8 mouse cellular contexts compared by ENCODE assay signal in the genomic region with DNA sequence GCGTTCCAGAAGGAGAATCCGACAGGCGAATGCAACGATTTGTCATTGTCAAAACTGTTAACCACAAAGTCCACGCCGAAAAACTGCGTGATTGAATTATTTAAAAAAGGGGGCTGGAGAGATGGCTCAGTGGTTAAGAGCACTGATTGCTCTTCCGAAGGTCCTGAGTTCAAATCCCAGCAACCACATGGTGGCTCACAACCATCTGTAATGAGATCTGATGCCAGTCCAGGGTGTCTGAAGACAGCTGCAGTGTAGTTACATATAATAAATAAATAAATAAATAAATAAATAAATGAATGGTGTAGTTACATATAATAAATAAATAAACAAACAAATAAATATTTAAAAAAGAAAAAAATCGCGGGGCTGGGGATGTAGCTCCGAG. TPM values are rescaled to one million over a fixed set of nuclear protein-coding genes. Genes with fewer than 3 reads are reported as not detected.
DNase-seq lines count a peak whose midpoint lies in the region; ATAC-seq and TF ChIP-seq lines count a peak whose summit lies in the region.
"Not testable (repeated sequence)": the region's sequence is repeated elsewhere in the genome, so short reads cannot be mapped to it uniquely, and the experiment has no call there.

No protein-coding gene starts in this region.

- 30% methylated on average over 11 of the region's 11 CpGs for WGBS in embryonic facial prominence, embryonic 15.5 days
- 34% methylated on average over 11 of the region's 11 CpGs for WGBS in heart, embryonic 10.5 days
- 28% methylated on average over 11 of the region's 11 CpGs for WGBS in hindbrain, embryonic 15.5 days
- WGBS in liver, embryonic 16.5 days (ENCODE audit: insufficient replicate concordance) = 21% methylated on average over 11 of the region's 11 CpGs
- WGBS in midbrain, embryonic 14.5 days = 33% methylated on average over 11 of the region's 11 CpGs
- 29% methylated on average over 11 of the region's 11 CpGs for WGBS in stomach, embryonic 14.5 days

- not testable (repeated sequence) for H3K9me3 ChIP-seq in ES-E14 (ENCODE audit: control insufficient read depth, insufficient read depth, low read depth, low read length); embryonic facial prominence, embryonic 15.5 days (replicated peaks); heart, embryonic 10.5 days; hindbrain, embryonic 15.5 days; liver, embryonic 16.5 days (replicated peaks; ENCODE audit: control insufficient read depth, low read length); midbrain, embryonic 14.5 days (ENCODE audit: control insufficient read depth, low read length); stomach, embryonic 14.5 days (ENCODE audit: control insufficient read depth, low read depth, low read length)

- not testable (repeated sequence) for DNase-seq in ES-E14 (ENCODE audit: low read depth, low spot score); heart, embryonic 10.5 days (ENCODE audit: low spot score); left cerebral cortex, adult 2 months (ENCODE audit: extremely low spot score in 1 of 2, low spot score in 2 of 2); midbrain, embryonic 14.5 days

- peak overlapping the region; percentile 24 to 84; a peak in 3 of 4 replicates for H3K4me3 ChIP-seq in ES-E14 (ENCODE audit: insufficient read depth in 1 of 2, low read depth in 1 of 2, low read length in 2 of 2, poor library complexity in 1 of 2, severe bottlenecking in 1 of 2)
- H3K4me3 ChIP-seq in embryonic facial prominence, embryonic 15.5 days (replicated peaks) = peak overlapping the region; percentile 67
- peak overlapping the region; percentile 77 for H3K4me3 ChIP-seq in heart, embryonic 10.5 days
- H3K4me3 ChIP-seq in hindbrain, embryonic 15.5 days = peak overlapping the region; percentile 65
- peak overlapping the region; percentile 69 for H3K4me3 ChIP-seq in left cerebral cortex, adult 2 months
- peak overlapping the region; percentile 80 for H3K4me3 ChIP-seq in liver, embryonic 16.5 days (ENCODE audit: low read depth, low read length)
- peak overlapping the region; percentile 58 for H3K4me3 ChIP-seq in midbrain, embryonic 14.5 days (replicated peaks; ENCODE audit: low read depth, low read length)
- peak overlapping the region; percentile 41 for H3K4me3 ChIP-seq in stomach, embryonic 14.5 days (ENCODE audit: low read depth, low read length)

- ATAC-seq in embryonic facial prominence, embryonic 15.5 days (ENCODE audit: insufficient number of reproducible peaks, low FRiP score, low TSS enrichment, low read depth); hindbrain, embryonic 15.5 days (ENCODE audit: low FRiP score, low read depth); liver, embryonic 16.5 days (ENCODE audit: low read depth); midbrain, embryonic 14.5 days (ENCODE audit: low FRiP score, low TSS enrichment); stomach, embryonic 14.5 days (ENCODE audit: insufficient number of reproducible peaks, insufficient read depth, low FRiP score, low read depth): not testable (repeated sequence)

- intact Hi-C loops in left cerebral cortex, adult 2 months (cut with DNase I) = not testable (repeated sequence)

- not testable (repeated sequence) for H3K27me3 ChIP-seq in embryonic facial prominence, embryonic 15.5 days; heart, embryonic 10.5 days (ENCODE audit: insufficient read depth, poor library complexity, severe bottlenecking); hindbrain, embryonic 15.5 days; liver, embryonic 16.5 days (ENCODE audit: control insufficient read depth, insufficient read depth, low read depth, low read length); midbrain, embryonic 14.5 days (ENCODE audit: control insufficient read depth, insufficient read depth, low read length); stomach, embryonic 14.5 days (ENCODE audit: control insufficient read depth, insufficient read depth, low read length)

- H3K27ac ChIP-seq in ES-E14 (ENCODE audit: insufficient read depth, low read depth, low read length, poor library complexity, severe bottlenecking) = peak overlapping the region; percentile 16; the same call in 1 of the 2 replicates
- H3K27ac ChIP-seq in embryonic facial prominence, embryonic 15.5 days (replicated peaks) = peak overlapping the region; percentile 99
- peak overlapping the region; percentile 99 for H3K27ac ChIP-seq in heart, embryonic 10.5 days
- peak overlapping the region; percentile 99 for H3K27ac ChIP-seq in hindbrain, embryonic 15.5 days (replicated peaks)
- peak overlapping the region; percentile 99 for H3K27ac ChIP-seq in left cerebral cortex, adult 2 months
- H3K27ac ChIP-seq in liver, embryonic 16.5 days (ENCODE audit: low read length) = not testable (repeated sequence)
- H3K27ac ChIP-seq in midbrain, embryonic 14.5 days (replicated peaks; ENCODE audit: low read depth, low read length) = peak overlapping the region; percentile 98
- H3K27ac ChIP-seq in stomach, embryonic 14.5 days (ENCODE audit: low read length) = peak overlapping the region; percentile 93

- H3K9ac ChIP-seq in ES-E14 (ENCODE audit: insufficient read depth, low read depth, low read length, poor library complexity, severe bottlenecking) = peak overlapping the region; percentile 42
- H3K9ac ChIP-seq in embryonic facial prominence, embryonic 15.5 days = 0 out of 2 replicates have a peak overlapping the region, but pooled peaks have one; percentile 22
- not testable (repeated sequence) for H3K9ac ChIP-seq in hindbrain, embryonic 15.5 days; midbrain, embryonic 14.5 days (replicated peaks; ENCODE audit: low read length); stomach, embryonic 14.5 days (replicated peaks; ENCODE audit: low read depth, low read length)
- peak overlapping the region; percentile 81 for H3K9ac ChIP-seq in liver, embryonic 16.5 days (ENCODE audit: low read depth, low read length)

- not testable (repeated sequence) for H3K4me1 ChIP-seq in ES-E14 (ENCODE audit: control insufficient read depth in 2 of 2, insufficient read depth in 2 of 2, low read length in 2 of 2, poor library complexity in 1 of 2); embryonic facial prominence, embryonic 15.5 days; heart, embryonic 10.5 days; liver, embryonic 16.5 days (ENCODE audit: control insufficient read depth, low read depth, low read length); midbrain, embryonic 14.5 days (ENCODE audit: control insufficient read depth, insufficient read depth, low read length); stomach, embryonic 14.5 days (ENCODE audit: control insufficient read depth, insufficient read depth, low read length)
- H3K4me1 ChIP-seq in hindbrain, embryonic 15.5 days (replicated peaks) = peaks cover 11% of the 10 kb centered on the region

- TF ChIP-seq CTCF in left cerebral cortex, adult 2 months (IDR thresholded peaks at IDR 0.05) = not testable (repeated sequence)

- in situ Hi-C loops in ES-E14 (cut with MboI; ENCODE audit: low sequenced_read_pairs in 2 of 2, unreplicated experiment in 2 of 2) = not testable (repeated sequence)

- H3K36me3 ChIP-seq in ES-E14 (ENCODE audit: control insufficient read depth, insufficient read depth, low read length, poor library complexity, severe bottlenecking); embryonic facial prominence, embryonic 15.5 days; hindbrain, embryonic 15.5 days; liver, embryonic 16.5 days (ENCODE audit: control insufficient read depth, insufficient read depth); midbrain, embryonic 14.5 days (ENCODE audit: control insufficient read depth, insufficient read depth, low read length); stomach, embryonic 14.5 days (ENCODE audit: control insufficient read depth, insufficient read depth, low read length): not testable (repeated sequence)
- H3K36me3 ChIP-seq in heart, embryonic 10.5 days = peaks cover 22% of the 10 kb centered on the region; the same call in 1 of the 2 replicates

- H3K4me2 ChIP-seq in embryonic facial prominence, embryonic 15.5 days (replicated peaks) = peak overlapping the region; percentile 49
- peak overlapping the region; percentile 72 for H3K4me2 ChIP-seq in hindbrain, embryonic 15.5 days
- H3K4me2 ChIP-seq in liver, embryonic 16.5 days (ENCODE audit: low read depth, low read length) = peak overlapping the region; percentile 69
- H3K4me2 ChIP-seq in midbrain, embryonic 14.5 days (ENCODE audit: low read length) = peak overlapping the region; percentile 73
- H3K4me2 ChIP-seq in stomach, embryonic 14.5 days (replicated peaks; ENCODE audit: low read depth, low read length) = peak overlapping the region; percentile 47

RNA-seq across cellular contexts. Expression of gene Mef2d, which starts 36.2 kb away (rescaled TPM):
- total RNA-seq in ES-E14 (2012; rRNA removed) = 8.8 and 10.4 TPM in 2 replicates
- polyA plus RNA-seq in embryonic facial prominence, embryonic 15.5 days (2015; fragmentation: Nextera tagmentation; extraction: Ambion mirVana) = 31.0 and 31.1 TPM in 2 replicates
- polyA plus RNA-seq in heart, embryonic 10.5 days (2016; fragmentation: Nextera tagmentation; extraction: Ambion mirVana) = 35.8 and 47.3 TPM in 2 replicates
- 19.2 and 23.9 TPM in 2 replicates for polyA plus RNA-seq in hindbrain, embryonic 15.5 days (2015; fragmentation: Nextera tagmentation; extraction: Ambion mirVana)
- 100 to 1,000 TPM; 223 to 225 TPM for total RNA-seq in left cerebral cortex, adult 2 months (2021)
- polyA plus RNA-seq in liver, embryonic 16.5 days (2015; fragmentation: Nextera tagmentation; extraction: Ambion mirVana) = 5.2 and 7.9 TPM in 2 replicates
- 22.3 and 23.7 TPM in 2 replicates for polyA plus RNA-seq in midbrain, embryonic 14.5 days (2014; fragmentation: Nextera tagmentation; extraction: Ambion mirVana)
- 19.5 and 20.1 TPM in 2 replicates for polyA plus RNA-seq in stomach, embryonic 14.5 days (2014; fragmentation: Nextera tagmentation; extraction: Ambion mirVana)
